Comparison of ENCODE assay signal across 8 mouse cellular contexts in genomic region chr9:107297059-107297458, GRCm38 (mm10). TPM values are rescaled to one million over a fixed set of nuclear protein-coding genes. Genes with fewer than 3 reads are reported as not detected.
A peak's percentile ranks its signal among the peaks of the same experiment; 100 is the strongest.
DNase-seq lines count a peak whose midpoint lies in the region; ATAC-seq and TF ChIP-seq lines count a peak whose summit lies in the region.

No protein-coding gene starts in this region.

- peak overlapping the region; percentile 89 for H3K4me2 ChIP-seq in intestine, embryonic 16.5 days (ENCODE audit: low read depth, low read length)

- peak; percentile 10 for ATAC-seq in intestine, embryonic 16.5 days
- 0 out of 2 replicates have a peak, but pooled peaks have one; percentile 0 for ATAC-seq in megakaryocyte, adult 5-6 weeks (ENCODE audit: poor library complexity, severe bottlenecking)

- H3K4me3 ChIP-seq in cerebellum, adult 2 months (replicated peaks; ENCODE audit: insufficient read depth, low read depth, low read length): peak overlapping the region; percentile 97
- peak overlapping the region; percentile 65 for H3K4me3 ChIP-seq in bone marrow macrophage, adult 2 months (ENCODE audit: insufficient read depth, low read length)
- peak overlapping the region; percentile 71 for H3K4me3 ChIP-seq in intestine, embryonic 16.5 days (ENCODE audit: low read length)

- H3K4me1 ChIP-seq in cerebellum, adult 2 months (ENCODE audit: control insufficient read depth, insufficient read depth, low read length): peaks cover 5% of the 10 kb centered on the region; the same call in 1 of the 2 replicates
- peaks cover 10% of the 10 kb centered on the region for H3K4me1 ChIP-seq in bone marrow macrophage, adult 2 months (ENCODE audit: control insufficient read depth, insufficient read depth, low read length)
- peaks cover 32% of the 10 kb centered on the region for H3K4me1 ChIP-seq in intestine, embryonic 16.5 days (ENCODE audit: control insufficient read depth, insufficient read depth, low read length)

- no peak for DNase-seq in cerebellum, adult 2 months
- DNase-seq in cerebellum, adult 11 months: no peak
- no peak for DNase-seq in right cerebral cortex, postnatal 25 days
- DNase-seq in urinary bladder, postnatal 10 days (ENCODE audit: low spot score): no peak
- no peak for DNase-seq in thymus, adult 18-20 months

- TF ChIP-seq POLR2A in cerebellum, adult 2 months (IDR thresholded peaks at IDR 0.05; ENCODE audit: borderline replicate concordance, insufficient read depth, low read length): no peak
- TF ChIP-seq POLR2A in bone marrow macrophage, adult 2 months (IDR thresholded peaks at IDR 0.05; ENCODE audit: borderline replicate concordance, low read depth, low read length): no peak

- TF ChIP-seq CTCF in cerebellum, adult 2 months (IDR thresholded peaks at IDR 0.05; ENCODE audit: borderline replicate concordance, insufficient read depth, low read depth, low read length): no peak
- no peak for TF ChIP-seq CTCF in bone marrow macrophage, adult 2 months (IDR thresholded peaks at IDR 0.05; ENCODE audit: low read depth, low read length)

- H3K36me3 ChIP-seq in intestine, embryonic 16.5 days (ENCODE audit: control insufficient read depth, insufficient read depth, low read length): peaks cover 14% of the 10 kb centered on the region; the same call in 1 of the 2 replicates

- H3K27ac ChIP-seq in cerebellum, adult 2 months (ENCODE audit: insufficient read depth, low read length): no peak overlapping the region
- H3K27ac ChIP-seq in bone marrow macrophage, adult 2 months (ENCODE audit: insufficient read depth, low read depth, low read length): no peak overlapping the region
- peak overlapping the region; percentile 89 for H3K27ac ChIP-seq in intestine, embryonic 16.5 days (ENCODE audit: low read length)

- peak overlapping the region; percentile 82 for H3K9ac ChIP-seq in intestine, embryonic 16.5 days (ENCODE audit: low read depth, low read length)

- WGBS in cerebellum, adult 2 months: 11% methylated on average over 16 of the region's 16 CpGs
- WGBS in intestine, embryonic 16.5 days: 8% methylated on average over 16 of the region's 16 CpGs

- H3K27me3 ChIP-seq in cerebellum, adult 2 months (ENCODE audit: control insufficient read depth, insufficient read depth, low read length): no peaks in the 10 kb centered on the region
- H3K27me3 ChIP-seq in intestine, embryonic 16.5 days (replicated peaks; ENCODE audit: control insufficient read depth, insufficient read depth, low read length): peaks cover 4% of the 10 kb centered on the region; the same call in 1 of the 2 replicates

- H3K9me3 ChIP-seq in intestine, embryonic 16.5 days (ENCODE audit: control insufficient read depth, low read length): no peaks in the 10 kb centered on the region

RNA-seq across cellular contexts. Expression of gene Cish, which starts 1.2 kb away (rescaled TPM):
- polyA plus RNA-seq in cerebellum, adult 2 months (2012; rRNA removed): 4.1 and 4.3 TPM in 2 replicates
- polyA plus RNA-seq in bone marrow macrophage, adult 2 months (2012; ENCODE audit: insufficient read depth, insufficient read length, missing spikeins): 0.80 and 0.83 TPM in 2 replicates
- 17.5 and 19.9 TPM in 2 replicates for polyA plus RNA-seq in intestine, embryonic 16.5 days (2015; fragmentation: Nextera tagmentation; extraction: Ambion mirVana)
- total RNA-seq in megakaryocyte, adult 5-6 weeks (2015): 1.7 and 5.3 TPM in 2 replicates
- 0.40 and 0.45 TPM in 2 replicates for total RNA-seq in megakaryocyte, adult 5-6 weeks (2017)

RNA-seq across cellular contexts. Expression of gene Mapkapk3, which starts 7.4 kb away (rescaled TPM):
- polyA plus RNA-seq in cerebellum, adult 2 months (2012; rRNA removed): 10.5 and 11.7 TPM in 2 replicates
- polyA plus RNA-seq in bone marrow macrophage, adult 2 months (2012; ENCODE audit: insufficient read depth, insufficient read length, missing spikeins): 51.9 and 53.6 TPM in 2 replicates
- 41.1 and 47.6 TPM in 2 replicates for polyA plus RNA-seq in intestine, embryonic 16.5 days (2015; fragmentation: Nextera tagmentation; extraction: Ambion mirVana)
- 98.6 and 105 TPM in 2 replicates for total RNA-seq in megakaryocyte, adult 5-6 weeks (2015)
- 156 and 174 TPM in 2 replicates for total RNA-seq in megakaryocyte, adult 5-6 weeks (2017)

RNA-seq across cellular contexts. Expression of gene Hemk1, which starts 41.1 kb away (rescaled TPM):
- 27.8 and 31.7 TPM in 2 replicates for polyA plus RNA-seq in cerebellum, adult 2 months (2012; rRNA removed)
- polyA plus RNA-seq in bone marrow macrophage, adult 2 months (2012; ENCODE audit: insufficient read depth, insufficient read length, missing spikeins): 14.1 and 15.3 TPM in 2 replicates
- polyA plus RNA-seq in intestine, embryonic 16.5 days (2015; fragmentation: Nextera tagmentation; extraction: Ambion mirVana): 11.2 and 11.8 TPM in 2 replicates
- total RNA-seq in megakaryocyte, adult 5-6 weeks (2015): 4.1 and 6.4 TPM in 2 replicates
- total RNA-seq in megakaryocyte, adult 5-6 weeks (2017): 5.0 and 8.0 TPM in 2 replicates

RNA-seq across cellular contexts. Expression of gene 6430571L13Rik, which starts 43.3 kb away (rescaled TPM):
- 44.9 and 52.5 TPM in 2 replicates for polyA plus RNA-seq in cerebellum, adult 2 months (2012; rRNA removed)
- not detected in 2 replicates for polyA plus RNA-seq in bone marrow macrophage, adult 2 months (2012; ENCODE audit: insufficient read depth, insufficient read length, missing spikeins)
- 0.21 and 0.26 TPM in 2 replicates for polyA plus RNA-seq in intestine, embryonic 16.5 days (2015; fragmentation: Nextera tagmentation; extraction: Ambion mirVana)
- total RNA-seq in megakaryocyte, adult 5-6 weeks (2015): not detected in 2 replicates
- total RNA-seq in megakaryocyte, adult 5-6 weeks (2017): not detected in 2 replicates
